Mouse (Mus musculus) heart, embryonic 13.5 days (tissue): ENCODE data around the gene 4930451I11Rik. TPM values are rescaled to one million over a fixed set of nuclear protein-coding genes. Genes with fewer than 3 reads are reported as not detected.

Source experiments
- ATAC-seq: fragments of 200-750 bp; cut with Nextera tagmentation; 2 replicates; pipeline ENCODE4 v1.8.0; 2017; ENCODE audit warnings: moderate TSS enrichment; ENCODE audit not compliant: insufficient number of reproducible peaks, low FRiP score, low TSS enrichment; ENCODE audit errors: extremely low read depth
- H3K27ac ChIP-seq: fragments of 300-500 bp; sonication (generic); replicated peaks from 2 replicates; pipeline ENCODE4 v1.5.1; 2015; ENCODE audit warnings: moderate library complexity, mild to moderate bottlenecking, inconsistent platforms
- H3K27me3 ChIP-seq: fragments of 300-500 bp; sonication (generic); replicated peaks from 2 replicates; pipeline ENCODE4 v1.6.1; 2015; ENCODE audit warnings: mild to moderate bottlenecking, inconsistent platforms
- H3K36me3 ChIP-seq: fragments of 300-500 bp; sonication (generic); 2 replicates; pipeline ENCODE4 v1.6.1; 2015; ENCODE audit warnings: mild to moderate bottlenecking, inconsistent platforms
- H3K4me1 ChIP-seq: fragments of 300-500 bp; sonication (generic); 2 replicates; pipeline ENCODE4 v1.6.1; 2015; ENCODE audit warnings: inconsistent platforms
- H3K4me2 ChIP-seq: fragments of 300-500 bp; sonication (generic); 2 replicates; pipeline ENCODE4 v1.6.1; 2015; ENCODE audit warnings: inconsistent platforms, mild to moderate bottlenecking, moderate library complexity
- H3K4me3 ChIP-seq: fragments of 300-500 bp; sonication (generic); 2 replicates; pipeline ENCODE4 v1.5.1; 2015; ENCODE audit warnings: moderate library complexity, mild to moderate bottlenecking, inconsistent platforms
- H3K9ac ChIP-seq: fragments of 300-500 bp; sonication (generic); 2 replicates; pipeline ENCODE4 v1.6.1; 2015; ENCODE audit warnings: inconsistent platforms, mild to moderate bottlenecking, moderate library complexity
- H3K9me3 ChIP-seq: fragments of 300-500 bp; sonication (generic); 2 replicates; pipeline ENCODE4 v1.6.1; 2016; ENCODE audit warnings: inconsistent platforms
- WGBS: fragments of 180-500 bp; shearing (Covaris S2); methylation state at CpG from one replicate; pipeline ENCODE4 v1.1.7; 2015; ENCODE audit warnings: mixed read lengths; 5-methylcytosine and 5-hydroxymethylcytosine counted together
- polyA plus RNA-seq: library from polyadenylated mRNA; unstranded; fragments of >200 nt; fragmentation: Nextera tagmentation; extraction: Ambion mirVana; gene quantifications from 2 replicates; pipeline ENCODE4 v1.2.1, GENCODE M21; 2015

The 4930451I11Rik gene
- polyA plus RNA-seq, 1 experiment from 2014 or later = not detected

DNA sequence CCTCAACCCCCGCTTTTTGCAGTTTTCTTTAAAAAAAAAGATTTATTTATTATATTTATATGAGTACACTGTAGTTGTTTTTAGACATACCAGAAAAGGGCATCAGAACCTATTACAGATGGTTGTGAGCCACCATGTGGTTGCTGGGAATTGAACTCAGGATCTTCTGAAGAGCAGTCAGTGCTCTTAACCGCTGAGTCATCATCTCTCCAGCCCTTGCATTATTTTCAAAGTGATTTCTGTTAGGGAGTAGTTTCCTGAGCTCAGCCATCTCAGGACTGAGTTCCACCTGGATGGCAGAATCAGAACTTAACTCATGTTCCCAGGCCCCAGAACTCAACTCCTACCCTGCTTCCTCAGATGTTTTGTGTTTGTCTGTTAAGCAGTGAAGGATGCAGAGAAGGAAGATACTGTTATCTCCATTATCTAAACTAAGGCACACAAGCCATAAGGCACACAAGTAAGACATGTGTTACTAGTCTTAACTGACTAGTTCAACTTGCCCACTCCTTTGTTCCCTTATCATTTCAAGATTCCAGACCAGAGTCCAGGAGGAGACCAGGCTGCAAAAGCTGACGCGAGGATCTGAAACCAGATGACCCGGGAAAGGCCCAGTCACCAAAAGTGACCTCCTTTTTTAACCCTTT is 21.6 kb downstream of the 4930451I11Rik start:
- H3K27me3 ChIP-seq = no peaks in the 10 kb centered on the region
- peaks cover 10% of the 10 kb centered on the region for H3K36me3 ChIP-seq
- H3K27ac ChIP-seq = peak overlapping the region; percentile 89
- H3K9ac ChIP-seq = peak overlapping the region; percentile 91
- no peak for ATAC-seq
- peak overlapping the region; percentile 74; the same call in 1 of the 2 replicates for H3K4me3 ChIP-seq
- peaks cover 32% of the 10 kb centered on the region for H3K4me1 ChIP-seq
- H3K4me2 ChIP-seq = peak overlapping the region; percentile 93
- WGBS = 41% methylated on average over 5 of the region's 5 CpGs
- no peaks in the 10 kb centered on the region for H3K9me3 ChIP-seq

DNA sequence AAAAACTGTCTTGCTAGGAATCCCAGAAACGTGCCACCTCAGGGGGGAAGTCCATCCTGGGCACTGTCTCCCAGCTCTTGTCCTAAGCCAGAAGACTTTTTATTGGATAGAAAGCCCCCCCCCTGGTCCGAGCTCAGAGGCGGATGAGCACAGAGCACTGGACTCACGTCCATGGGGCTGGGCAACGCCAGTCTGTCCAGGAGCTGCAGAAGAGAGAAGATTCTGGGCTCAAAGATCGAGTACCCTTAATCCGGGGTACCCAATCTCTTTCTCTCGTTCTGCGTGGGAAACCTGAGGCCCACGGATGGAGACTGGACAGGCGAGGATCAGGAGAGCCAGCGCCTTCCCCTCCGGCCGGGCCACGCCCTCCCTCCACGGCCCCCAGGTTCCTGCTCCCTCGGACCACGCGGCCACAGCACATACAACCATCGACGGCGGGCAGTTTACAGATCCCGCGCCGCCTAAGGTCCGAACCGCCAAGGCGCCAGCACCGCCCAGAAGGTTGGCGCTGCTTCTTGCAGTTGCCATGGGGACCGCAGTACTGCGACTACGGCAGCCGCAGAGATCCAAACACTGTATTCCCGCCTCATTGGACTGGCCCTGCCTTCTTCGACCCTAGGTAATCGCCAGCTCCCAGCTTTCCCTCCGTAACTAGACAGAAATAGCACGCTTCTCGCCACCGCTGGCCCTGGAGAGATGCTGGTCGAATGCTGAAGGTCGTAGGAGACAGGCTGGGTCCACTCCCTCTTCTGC is 22.6 kb downstream of the 4930451I11Rik start:
- Histone ChIP-seq H3K36me3 (peaks cover 18% of the 10 kb centered on the region), H3K4me1 (peaks cover 32% of the 10 kb centered on the region), H3K4me2 (peak overlapping the region; percentile 93), H3K27ac (peak overlapping the region; percentile 89), H3K9me3 (no peaks in the 10 kb centered on the region), H3K9ac (peak overlapping the region; percentile 91), H3K4me3 (peak overlapping the region; percentile 74), H3K27me3 (no peaks in the 10 kb centered on the region)
- WGBS = under 1% methylated on average over 43 of the region's 43 CpGs
- ATAC-seq = peak; percentile 74

DNA sequence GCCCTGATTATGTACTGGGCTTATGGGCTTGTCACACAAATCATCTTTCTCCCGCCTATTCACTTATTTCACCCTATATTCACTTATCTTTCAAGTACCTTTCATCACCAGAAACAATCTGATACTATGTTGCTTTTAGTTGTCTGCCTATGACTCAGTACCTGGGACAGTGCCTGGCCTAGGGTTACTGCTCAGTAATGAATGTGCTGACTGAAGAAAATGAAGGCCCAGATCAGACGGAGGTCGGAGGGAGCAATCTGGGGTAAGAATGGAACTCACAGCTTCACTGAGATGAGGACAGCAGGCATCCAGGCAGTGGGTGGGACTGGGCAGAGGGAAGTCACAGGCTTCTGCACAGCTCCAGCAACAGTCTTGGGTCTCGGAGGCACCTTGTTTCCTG is 24.0 kb downstream of the 4930451I11Rik start:
- Histone ChIP-seq H3K9ac (peak overlapping the region; percentile 91), H3K27ac (peak overlapping the region; percentile 89; the same call in 1 of the 2 replicates), H3K9me3 (no peaks in the 10 kb centered on the region), H3K36me3 (peaks cover 24% of the 10 kb centered on the region), H3K4me1 (peaks cover 32% of the 10 kb centered on the region), H3K4me3 (0 out of 2 replicates have a peak overlapping the region, but pooled peaks have one; percentile 74), H3K4me2 (peak overlapping the region; percentile 93), H3K27me3 (no peaks in the 10 kb centered on the region)
- ATAC-seq = no peak
- WGBS = 57% methylated on average over 4 of the region's 4 CpGs

DNA sequence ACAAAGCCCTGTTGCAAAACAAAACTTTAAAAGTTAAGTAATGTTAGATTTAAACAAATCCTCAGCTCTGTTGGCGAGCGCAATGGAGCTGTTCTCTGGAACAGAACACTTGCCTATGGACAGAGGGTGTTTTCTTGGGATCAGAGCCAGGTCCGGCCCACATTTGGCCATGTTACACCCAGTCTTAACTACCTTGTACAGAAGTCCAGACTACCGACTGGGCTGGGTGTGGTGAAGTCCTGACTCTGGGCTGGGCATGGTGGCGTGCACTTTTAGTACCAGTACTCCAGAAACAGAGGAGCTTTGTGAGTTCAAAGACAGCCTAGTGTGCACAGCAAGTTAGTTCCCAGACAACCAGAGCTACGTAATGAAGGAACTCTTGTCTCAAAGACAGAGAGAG is 24.5 kb downstream of the 4930451I11Rik start:
- Histone ChIP-seq H3K4me1 (peaks cover 32% of the 10 kb centered on the region), H3K9me3 (no peaks in the 10 kb centered on the region), H3K27ac (peak overlapping the region; percentile 89; the same call in 1 of the 2 replicates), H3K4me3 (no peak overlapping the region), H3K9ac (no peak overlapping the region), H3K36me3 (peaks cover 24% of the 10 kb centered on the region), H3K27me3 (no peaks in the 10 kb centered on the region), H3K4me2 (peak overlapping the region; percentile 93; the same call in 1 of the 2 replicates)
- WGBS = 61% methylated on average over 6 of the region's 6 CpGs
- no peak for ATAC-seq

DNA sequence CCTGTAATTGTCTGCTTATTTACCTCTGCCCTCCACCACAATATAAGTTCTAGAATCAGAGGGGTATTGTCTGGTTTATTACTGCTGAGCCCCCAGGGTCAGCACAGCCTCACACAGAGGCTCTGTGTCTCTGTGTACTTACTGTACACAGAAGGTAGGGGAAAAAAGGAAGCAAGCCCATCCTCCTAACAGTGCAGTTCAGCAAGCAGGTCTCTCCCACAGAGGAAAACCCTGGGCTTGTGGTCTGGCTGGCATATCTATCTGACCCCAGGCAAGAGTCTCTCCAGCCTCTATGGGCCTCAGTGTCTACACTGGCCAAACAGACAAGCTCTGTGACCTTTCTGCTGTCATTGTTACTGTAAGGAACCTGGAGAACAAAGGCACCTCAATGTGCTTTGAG is 27.7 kb downstream of the 4930451I11Rik start:
- H3K36me3 ChIP-seq = peaks cover 24% of the 10 kb centered on the region
- peaks cover 40% of the 10 kb centered on the region for H3K4me1 ChIP-seq
- ATAC-seq = no peak
- no peaks in the 10 kb centered on the region for H3K9me3 ChIP-seq
- H3K9ac ChIP-seq = no peak overlapping the region
- H3K4me3 ChIP-seq = no peak overlapping the region
- no peak overlapping the region for H3K27ac ChIP-seq
- H3K27me3 ChIP-seq = no peaks in the 10 kb centered on the region
- no peak overlapping the region for H3K4me2 ChIP-seq

DNA sequence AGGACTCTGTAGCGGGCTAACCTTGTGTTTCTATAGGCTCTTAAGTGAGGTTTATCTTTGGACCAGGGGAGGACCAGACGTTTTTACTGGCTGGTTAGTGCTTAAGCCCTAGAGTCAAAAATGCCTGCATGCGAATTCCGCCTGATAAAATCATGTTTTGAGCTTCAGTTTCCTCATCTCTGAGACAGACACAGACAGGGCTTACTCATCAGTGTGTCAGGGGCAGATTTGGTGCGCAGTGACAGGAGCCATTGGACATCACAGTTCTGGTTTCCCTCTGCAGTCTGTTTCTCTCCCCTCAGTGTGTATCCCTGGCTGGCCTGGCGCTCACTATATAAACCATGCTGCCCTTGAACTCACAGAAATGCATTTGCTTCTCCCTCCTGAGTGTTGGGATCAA is 28.3 kb downstream of the 4930451I11Rik start:
- no peak overlapping the region for H3K9ac ChIP-seq
- H3K36me3 ChIP-seq = peaks cover 24% of the 10 kb centered on the region
- H3K4me3 ChIP-seq = no peak overlapping the region
- H3K4me2 ChIP-seq = no peak overlapping the region
- ATAC-seq = no peak
- H3K9me3 ChIP-seq = no peaks in the 10 kb centered on the region
- H3K4me1 ChIP-seq = peaks cover 34% of the 10 kb centered on the region
- H3K27ac ChIP-seq = 0 out of 2 replicates have a peak overlapping the region, but pooled peaks have one; percentile 39
- H3K27me3 ChIP-seq = no peaks in the 10 kb centered on the region
- WGBS = 72% methylated on average over 6 of the region's 6 CpGs

DNA sequence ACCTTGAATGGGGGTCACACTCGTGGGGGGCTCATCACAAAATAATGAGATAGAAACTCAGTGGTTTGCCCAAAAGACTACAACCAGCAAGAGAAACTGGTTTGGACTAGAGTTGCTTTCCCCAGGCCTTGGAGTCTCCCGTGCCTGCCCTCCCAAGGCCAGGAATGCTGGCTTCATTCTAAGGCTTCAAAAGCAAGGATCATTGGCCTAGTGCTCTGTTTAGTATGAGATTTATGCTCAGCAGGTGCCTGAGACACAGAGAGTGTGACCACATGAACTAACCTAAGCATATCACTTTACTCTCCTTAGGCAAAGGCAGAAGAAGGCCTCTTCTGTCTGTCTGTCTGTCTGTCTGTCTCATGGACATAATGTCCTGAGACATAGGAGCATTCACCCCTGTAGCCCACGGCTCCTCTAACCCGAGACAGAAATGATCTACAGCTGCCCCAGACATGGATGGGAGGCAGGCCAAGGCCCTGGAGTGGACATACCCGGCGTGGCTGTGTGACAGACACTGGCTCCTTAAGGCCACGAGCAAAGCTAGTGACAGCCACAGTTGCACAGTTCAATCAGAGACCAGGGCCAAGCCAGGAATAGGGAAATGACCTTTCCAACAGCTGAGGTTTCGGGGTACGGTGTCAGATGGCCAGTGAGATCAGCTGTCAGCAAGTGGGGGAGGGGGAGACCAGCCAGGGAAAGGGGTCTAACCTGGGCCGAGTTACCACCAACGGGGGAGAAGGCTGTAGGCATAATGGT is 29.1 kb downstream of the 4930451I11Rik start:
- H3K9ac ChIP-seq = peak overlapping the region; percentile 28; the same call in 1 of the 2 replicates
- H3K9me3 ChIP-seq = no peaks in the 10 kb centered on the region
- H3K27ac ChIP-seq = peak overlapping the region; percentile 39; the same call in 1 of the 2 replicates
- no peaks in the 10 kb centered on the region for H3K27me3 ChIP-seq
- H3K4me2 ChIP-seq = no peak overlapping the region
- H3K4me1 ChIP-seq = peaks cover 32% of the 10 kb centered on the region
- H3K4me3 ChIP-seq = no peak overlapping the region
- 79% methylated on average over 11 of the region's 11 CpGs for WGBS
- no peak for ATAC-seq
- peaks cover 29% of the 10 kb centered on the region for H3K36me3 ChIP-seq

DNA sequence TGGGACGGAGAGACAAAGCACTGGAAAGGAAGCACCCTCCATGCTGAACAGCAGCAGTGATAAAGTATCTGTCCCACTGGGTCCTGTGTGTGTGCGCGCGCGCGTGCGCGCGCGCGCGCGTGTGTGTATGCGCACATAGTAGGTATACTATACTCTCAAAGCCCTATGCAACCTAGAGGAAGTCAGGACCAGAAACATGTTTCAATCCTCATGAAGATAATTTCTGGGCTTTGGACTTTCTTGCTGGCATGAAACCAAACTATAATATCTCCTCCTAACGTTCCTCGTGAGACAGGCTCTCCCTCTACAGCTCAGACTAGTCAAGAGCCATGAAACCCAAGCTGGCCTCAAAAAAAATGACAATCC is 30.4 kb downstream of the 4930451I11Rik start:
- Histone ChIP-seq H3K9me3 (no peaks in the 10 kb centered on the region), H3K9ac (peak overlapping the region; percentile 93; the same call in 1 of the 2 replicates), H3K27me3 (no peaks in the 10 kb centered on the region), H3K27ac (peak overlapping the region; percentile 100), H3K36me3 (peaks cover 36% of the 10 kb centered on the region), H3K4me3 (no peak overlapping the region), H3K4me2 (no peak overlapping the region), H3K4me1 (peaks cover 38% of the 10 kb centered on the region)
- no peak for ATAC-seq
- WGBS = 94% methylated on average over 16 of the region's 16 CpGs

DNA sequence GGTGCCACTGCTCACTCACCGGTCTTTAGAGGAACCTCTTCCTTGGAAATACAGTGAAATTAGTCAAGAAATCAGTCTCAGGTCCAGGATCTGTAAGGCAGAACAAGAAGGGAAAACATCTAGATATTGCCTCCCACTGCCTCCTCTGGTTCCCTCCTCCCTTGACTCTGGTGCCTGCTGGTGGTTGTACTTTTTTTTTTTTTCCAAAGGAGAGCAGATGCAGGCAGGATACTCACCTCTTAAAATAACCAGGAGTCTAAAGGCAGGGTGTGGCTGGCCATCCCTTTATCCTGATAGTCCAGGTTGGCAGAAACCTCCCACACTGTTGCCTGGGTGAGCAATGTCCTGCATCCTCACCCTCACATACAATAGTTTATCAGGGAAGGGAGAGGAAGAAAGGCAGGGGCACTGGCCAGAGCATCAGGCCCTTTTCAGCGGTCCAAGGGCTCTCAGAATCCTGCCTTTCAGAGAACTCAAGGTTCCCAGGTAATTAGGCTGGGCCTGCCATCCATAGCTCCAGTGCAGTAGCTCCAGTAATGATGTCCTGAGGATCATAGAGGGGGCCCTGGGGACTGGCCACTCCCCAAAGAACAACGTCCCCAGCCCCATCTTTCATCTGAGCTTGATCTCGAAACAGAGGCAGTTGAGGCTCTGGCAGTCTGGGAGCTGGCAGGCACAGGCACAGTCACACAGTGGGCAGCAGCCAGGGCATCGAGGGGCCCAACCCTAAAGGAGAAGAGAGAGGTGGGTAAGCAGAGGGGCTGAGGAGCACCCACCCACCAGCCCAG is 31.0 kb downstream of the 4930451I11Rik start:
- H3K4me2 ChIP-seq = peak overlapping the region; percentile 79
- peak overlapping the region; percentile 100 for H3K27ac ChIP-seq
- H3K9me3 ChIP-seq = no peaks in the 10 kb centered on the region
- peak overlapping the region; percentile 93 for H3K9ac ChIP-seq
- peak overlapping the region; percentile 96 for H3K4me3 ChIP-seq
- no peaks in the 10 kb centered on the region for H3K27me3 ChIP-seq
- H3K4me1 ChIP-seq = peaks cover 44% of the 10 kb centered on the region
- 49% methylated on average over 5 of the region's 5 CpGs for WGBS
- peaks cover 41% of the 10 kb centered on the region for H3K36me3 ChIP-seq
- ATAC-seq = no peak

DNA sequence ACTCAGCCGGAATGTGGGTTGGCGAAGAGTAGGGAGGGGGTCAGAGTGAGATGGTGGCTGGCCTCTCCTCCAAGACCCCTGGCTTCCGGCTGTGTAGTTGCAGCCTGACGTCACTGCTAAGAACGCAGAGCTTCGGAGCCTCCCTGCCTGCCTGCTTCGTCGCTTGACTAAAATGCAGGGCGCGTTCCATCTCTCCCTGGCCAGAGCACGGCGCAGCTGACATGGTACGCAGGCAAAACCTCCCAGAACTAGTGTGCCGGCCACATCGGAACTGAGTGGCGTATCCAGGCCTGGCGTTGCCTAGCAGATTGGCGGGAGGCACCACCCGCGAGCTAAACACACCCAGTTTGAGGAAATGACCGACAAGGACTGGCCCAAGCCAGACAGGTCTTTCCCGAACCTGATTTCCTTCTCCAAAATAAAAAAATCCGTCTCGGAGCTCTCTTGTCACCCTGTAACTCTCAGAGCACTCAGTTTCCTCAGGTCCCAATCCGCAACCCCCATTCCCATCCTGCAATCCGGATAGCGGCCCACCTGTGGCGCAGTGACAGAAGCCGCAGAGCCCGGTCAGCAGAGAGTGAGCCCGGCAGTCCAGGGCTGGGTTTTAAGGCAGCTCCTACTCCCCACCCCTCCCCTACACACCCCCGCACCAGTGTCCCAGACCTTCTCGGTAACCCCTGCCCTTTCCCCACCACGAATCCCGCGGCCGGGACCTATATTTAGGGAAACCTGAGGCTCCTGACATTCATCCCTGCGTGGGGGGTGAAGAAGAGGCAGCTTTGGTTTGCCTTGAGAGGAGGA is 31.8 kb downstream of the 4930451I11Rik start:
- Histone ChIP-seq H3K9me3 (no peaks in the 10 kb centered on the region), H3K27me3 (no peaks in the 10 kb centered on the region), H3K36me3 (peaks cover 43% of the 10 kb centered on the region), H3K9ac (peak overlapping the region; percentile 93), H3K4me2 (peak overlapping the region; percentile 79), H3K4me1 (peaks cover 52% of the 10 kb centered on the region), H3K27ac (peak overlapping the region; percentile 100), H3K4me3 (peak overlapping the region; percentile 96)
- WGBS = under 1% methylated on average over 38 of the region's 38 CpGs
- ATAC-seq = peak; percentile 84; the same call in 1 of the 2 replicates
